Mouse (Mus musculus) left cerebral cortex, postnatal 36 days (tissue): ENCODE data around the gene Stxbp5l. TPM values are rescaled to one million over a fixed set of nuclear protein-coding genes. Genes with fewer than 3 reads are reported as not detected.
"Not testable (repeated sequence)": the region's sequence is repeated elsewhere in the genome, so short reads cannot be mapped to it uniquely, and the experiment has no call there.

ENCODE experiments used
- DNase-seq, 2 experiments: peaks; one replicate each; pipeline ENCODE4 v3.0.0; 2021 to 2022; ENCODE audit warnings: low spot score in 2 of 2, mixed read lengths in 1 of 2
- intact Hi-C: fragments of 180-260 bp; cut with DNase I; formaldehyde crosslinking; loops from one replicate; pipeline ENCODE4 v1.15.1; 2025
- total RNA-seq, 2 experiments: library from RNA; stranded (reverse); gene quantifications; 2 replicates each; pipeline ENCODE4 v1.2.3; 2021

The Stxbp5l gene
- 100 to 1,000 TPM; 108 to 122 TPM for total RNA-seq

GRCm38 (mm10) chr16:37384821-37385344 is at the start of gene Stxbp5l:
TSS of gene Stxbp5l (minus strand) at chr16:37384962.
- intact Hi-C loops = loop anchor here (5.0 kb wide), 1 partner anchor 112 kb away; no protein-coding TSS in a partner anchor
- peak; percentile 93 to 95 for DNase-seq

GRCm38 (mm10) chr16:37433418-37434204 is 48.8 kb upstream of the Stxbp5l start:
- intact Hi-C loops = no loop called here
- DNase-seq = peak; percentile 43 to 60

GRCm38 (mm10) chr16:37425434-37425833 is 40.7 kb upstream of the Stxbp5l start:
- intact Hi-C loops = no loop called here
- no peak for DNase-seq

GRCm38 (mm10) chr16:37422874-37423273 is 38.1 kb upstream of the Stxbp5l start:
- intact Hi-C loops = no loop called here
- no peak for DNase-seq

- no peak for DNase-seq
- intact Hi-C loops = no loop called here
These were observed 37.1 kb upstream of the Stxbp5l start for GRCm38 (mm10) chr16:37421851-37422250.

GRCm38 (mm10) chr16:37420512-37420911 is 35.8 kb upstream of the Stxbp5l start:
- intact Hi-C loops = no loop called here
- no peak for DNase-seq

GRCm38 (mm10) chr16:37405536-37405935 is 20.8 kb upstream of the Stxbp5l start:
- peak in 1 of 2 experiments; percentile 11 for DNase-seq
- intact Hi-C loops = no loop called here

- intact Hi-C loops = no loop called here
- DNase-seq = no peak
These were observed 20.2 kb upstream of the Stxbp5l start for GRCm38 (mm10) chr16:37404922-37405321.

- no peak for DNase-seq
- intact Hi-C loops = no loop called here
These were observed 5.2 kb upstream of the Stxbp5l start for GRCm38 (mm10) chr16:37389964-37390363.

GRCm38 (mm10) chr16:37389201-37389905 is 4.6 kb upstream of the Stxbp5l start:
- DNase-seq = no peak
- intact Hi-C loops = no loop called here

- peak; percentile 73 to 81 for DNase-seq
- intact Hi-C loops = loop anchor here (5.0 kb wide), 1 partner anchor 113 kb away; no protein-coding TSS in a partner anchor
These were observed 393 bp downstream of the Stxbp5l start for GRCm38 (mm10) chr16:37384369-37384768.

GRCm38 (mm10) chr16:37383426-37383825 is 1.3 kb downstream of the Stxbp5l start:
- intact Hi-C loops = loop anchor here (5.0 kb wide), 1 partner anchor 114 kb away; no protein-coding TSS in a partner anchor
- no peak for DNase-seq

- DNase-seq = no peak
- intact Hi-C loops = no loop called here
These were observed 12.0 kb downstream of the Stxbp5l start for GRCm38 (mm10) chr16:37372716-37373115.

GRCm38 (mm10) chr16:37367426-37367825 is 17.3 kb downstream of the Stxbp5l start:
- intact Hi-C loops = no loop called here
- no peak for DNase-seq

- no peak for DNase-seq
- intact Hi-C loops = no loop called here
These were observed 20.8 kb downstream of the Stxbp5l start for GRCm38 (mm10) chr16:37363958-37364357.

- intact Hi-C loops = no loop called here
- no peak for DNase-seq
These were observed 29.1 kb downstream of the Stxbp5l start for GRCm38 (mm10) chr16:37355621-37356020.

GRCm38 (mm10) chr16:37347092-37347491 is 37.7 kb downstream of the Stxbp5l start:
- intact Hi-C loops = no loop called here
- no peak for DNase-seq

- no peak for DNase-seq
- intact Hi-C loops = no loop called here
These were observed 39.8 kb downstream of the Stxbp5l start for GRCm38 (mm10) chr16:37344960-37345359.

- intact Hi-C loops, DNase-seq: not testable (repeated sequence)
These were observed 43.3 kb downstream of the Stxbp5l start for GRCm38 (mm10) chr16:37341446-37341845.

- intact Hi-C loops = no loop called here
- no peak for DNase-seq
These were observed 46.6 kb downstream of the Stxbp5l start for GRCm38 (mm10) chr16:37338177-37338576.
